Mouse (Mus musculus) ES-E14 (cell line): ENCODE data around the gene Fam219b. TPM values are rescaled to one million over a fixed set of nuclear protein-coding genes. Genes with fewer than 3 reads are reported as not detected.

ENCODE experiments used
- DNase-seq: peaks from one replicate; pipeline ENCODE4 v3.0.0-alpha.2; 2013; ENCODE audit warnings: low read depth, low spot score
- H3K27ac ChIP-seq: 2 replicates; pipeline ENCODE4 v1.5.1; 2012; ENCODE audit warnings: low read depth, mild to moderate bottlenecking, low read length, moderate library complexity, mixed read lengths; ENCODE audit not compliant: poor library complexity, insufficient read depth, severe bottlenecking
- H3K36me3 ChIP-seq: 2 replicates; pipeline ENCODE4 v1.6.1; 2012; ENCODE audit warnings: mild to moderate bottlenecking, low read length, moderate library complexity, mixed read lengths; ENCODE audit not compliant: control insufficient read depth, poor library complexity, insufficient read depth, severe bottlenecking
- H3K4me1 ChIP-seq, 2 experiments: fragments of 150-350 bp in 1 of 2; sonication (generic) in 1 of 2; 2 replicates each; pipeline ENCODE4 v1.6.1; 2012; ENCODE audit warnings: low read length in 2 of 2, mild to moderate bottlenecking in 1 of 2, mixed read lengths in 1 of 2; ENCODE audit not compliant: control insufficient read depth in 2 of 2, insufficient read depth in 2 of 2, poor library complexity in 1 of 2
- H3K4me3 ChIP-seq, 2 experiments: fragments of 150-350 bp in 1 of 2; sonication (generic) in 1 of 2; 2 replicates each; pipeline ENCODE4 v1.5.1; 2012; ENCODE audit warnings: low read length in 2 of 2, low read depth in 1 of 2, mild to moderate bottlenecking in 1 of 2, mixed read lengths in 1 of 2; ENCODE audit not compliant: insufficient read depth in 1 of 2, poor library complexity in 1 of 2, severe bottlenecking in 1 of 2
- H3K9ac ChIP-seq: 2 replicates; pipeline ENCODE4 v1.6.1; 2012; ENCODE audit warnings: low read depth, mild to moderate bottlenecking, low read length, mixed read lengths; ENCODE audit not compliant: poor library complexity, insufficient read depth, severe bottlenecking
- H3K9me3 ChIP-seq: fragments of 150-350 bp; sonication (generic); 2 replicates; pipeline ENCODE4 v1.6.1; 2012; ENCODE audit warnings: low read depth, mild to moderate bottlenecking, low read length; ENCODE audit not compliant: control insufficient read depth, insufficient read depth
- CHD2 ChIP-seq: IDR thresholded peaks from 2 replicates; pipeline ENCODE4 v1.6.1; 2014; ENCODE audit warnings: mild to moderate bottlenecking, low read depth, low read length, inconsistent platforms
- HCFC1 ChIP-seq: IDR thresholded peaks from 2 replicates; pipeline ENCODE4 v1.6.1; 2012; ENCODE audit warnings: low read length, inconsistent platforms, borderline replicate concordance; ENCODE audit not compliant: insufficient read depth
- MAFK ChIP-seq: IDR thresholded peaks from 2 replicates; pipeline ENCODE4 v1.6.1; 2014; ENCODE audit warnings: mild to moderate bottlenecking, low read depth, low read length, inconsistent platforms; ENCODE audit not compliant: insufficient read depth
- ZC3H11A ChIP-seq: IDR thresholded peaks from 2 replicates; pipeline ENCODE4 v1.6.1; 2012; ENCODE audit warnings: low read depth, mild to moderate bottlenecking, inconsistent platforms, low read length, borderline replicate concordance
- ZNF384 ChIP-seq: IDR thresholded peaks from 2 replicates; pipeline ENCODE4 v1.6.1; 2012; ENCODE audit warnings: low read depth, low read length, inconsistent platforms
- in situ Hi-C, 2 experiments: fragments of 600-800 bp; cut with MboI; formaldehyde crosslinking; loops; one replicate each; pipeline ENCODE4 v1.15.1; 2025; ENCODE audit warnings: low sequenced_read_pairs in 2 of 2, inconsistent platforms in 1 of 2; ENCODE audit not compliant: unreplicated experiment in 2 of 2
- total RNA-seq: library from RNA; depleted of rRNA; stranded (reverse); fragments of 300-350 nt; gene quantifications from 2 replicates; pipeline ENCODE4 v1.2.3, GENCODE M21; 2012

The Fam219b gene
- total RNA-seq, 1 experiment = 10.8 TPM

DNA sequence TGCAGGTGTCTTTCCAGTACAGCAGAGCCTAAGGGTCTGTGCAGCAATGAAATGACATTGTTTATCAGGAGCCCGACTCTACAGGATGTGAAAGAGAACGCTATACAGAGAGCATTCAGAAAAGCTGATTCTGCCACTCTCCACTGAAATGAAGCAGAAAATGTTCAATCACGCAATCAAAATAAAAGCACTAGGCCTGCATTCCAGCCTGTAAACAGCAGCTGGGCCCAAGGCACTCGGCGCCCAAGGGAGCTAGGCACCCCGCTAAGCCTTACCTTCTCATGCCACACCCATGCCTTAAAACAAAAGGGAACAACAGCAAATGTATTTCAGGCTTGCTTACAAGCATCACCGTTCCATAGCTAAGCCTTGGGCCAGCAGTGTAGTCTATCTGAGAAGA lies 38.8 kb upstream of the Fam219b start:
- Histone ChIP-seq H3K4me3 (no peak overlapping the region), H3K9ac (no peak overlapping the region), H3K9me3 (no peaks in the 10 kb centered on the region), H3K27ac (no peak overlapping the region), H3K4me1 (peaks cover 11 to 14% of the 10 kb centered on the region in 2 experiments), H3K36me3 (no peaks in the 10 kb centered on the region; the same call in 1 of the 2 replicates)
- no peak for TF ChIP-seq ZNF384
- TF ChIP-seq CHD2 = no peak
- TF ChIP-seq ZC3H11A = no peak
- no peak for TF ChIP-seq HCFC1
- TF ChIP-seq MAFK = no peak
- in situ Hi-C loops = no loop called here
- no peak for DNase-seq

DNA sequence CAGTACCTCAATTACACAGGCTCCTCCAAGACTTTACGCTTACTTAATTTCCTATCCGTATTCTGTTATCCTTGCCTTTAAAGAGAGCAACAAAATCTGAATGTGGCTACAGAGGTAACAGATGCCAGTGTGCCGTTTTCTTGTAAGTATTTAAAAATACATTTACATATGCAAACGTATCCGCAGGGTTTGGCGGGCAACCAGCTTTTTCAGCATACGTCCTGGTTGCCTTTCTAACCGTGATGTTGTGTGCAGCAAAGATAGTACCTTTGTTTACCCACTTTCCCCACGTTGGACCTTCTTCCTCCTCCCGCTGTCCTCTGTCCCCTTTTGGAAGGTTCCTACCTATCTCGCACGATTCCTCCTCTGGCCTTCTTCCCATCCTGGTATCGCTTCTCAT lies 35.9 kb upstream of the Fam219b start:
- H3K4me3 ChIP-seq = peak overlapping the region; percentile 42 to 87; a peak in 3 of 4 replicates
- no peak overlapping the region; the same call in 1 of the 2 replicates for H3K27ac ChIP-seq
- peak overlapping the region; percentile 41 for H3K9ac ChIP-seq
- in situ Hi-C loops = no loop called here
- H3K9me3 ChIP-seq = no peaks in the 10 kb centered on the region
- H3K4me1 ChIP-seq = peaks cover 11 to 23% of the 10 kb centered on the region in 2 experiments
- TF ChIP-seq HCFC1 (no peak), MAFK (no peak), CHD2 (no peak), ZNF384 (no peak), ZC3H11A (no peak)
- H3K36me3 ChIP-seq = no peaks in the 10 kb centered on the region; the same call in 1 of the 2 replicates
- no peak for DNase-seq

DNA sequence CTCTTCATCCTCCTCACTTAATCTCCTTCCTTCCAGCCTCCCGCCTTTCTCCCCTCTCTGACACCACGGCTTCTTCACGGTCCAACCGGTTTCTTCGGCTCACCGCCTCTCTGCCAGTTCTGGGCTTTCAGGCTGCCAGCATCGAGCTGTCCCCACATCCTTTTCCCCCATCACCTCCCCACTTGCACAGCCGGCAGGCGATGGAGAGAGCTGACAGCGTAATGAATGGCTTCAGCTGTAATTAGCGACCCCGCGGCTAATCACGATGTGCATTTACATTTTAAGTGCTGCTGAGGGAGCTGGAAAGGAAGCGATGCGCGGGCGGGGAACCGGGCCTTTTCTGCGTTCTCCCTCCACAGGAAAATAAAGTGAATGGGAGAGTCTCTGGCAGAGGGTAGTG lies 35.5 kb upstream of the Fam219b start:
- peak overlapping the region; percentile 41 for H3K9ac ChIP-seq
- H3K4me3 ChIP-seq = peak overlapping the region; percentile 42 to 87; a peak in 3 of 4 replicates
- TF ChIP-seq CHD2 = no peak
- no peak for TF ChIP-seq ZNF384
- TF ChIP-seq HCFC1 = no peak
- no peak for TF ChIP-seq ZC3H11A
- no peak for TF ChIP-seq MAFK
- H3K9me3 ChIP-seq = no peaks in the 10 kb centered on the region
- no peak overlapping the region; the same call in 1 of the 2 replicates for H3K27ac ChIP-seq
- no peaks in the 10 kb centered on the region; the same call in 1 of the 2 replicates for H3K36me3 ChIP-seq
- no peak for DNase-seq
- H3K4me1 ChIP-seq = peaks cover 12 to 23% of the 10 kb centered on the region in 2 experiments
- in situ Hi-C loops = no loop called here

DNA sequence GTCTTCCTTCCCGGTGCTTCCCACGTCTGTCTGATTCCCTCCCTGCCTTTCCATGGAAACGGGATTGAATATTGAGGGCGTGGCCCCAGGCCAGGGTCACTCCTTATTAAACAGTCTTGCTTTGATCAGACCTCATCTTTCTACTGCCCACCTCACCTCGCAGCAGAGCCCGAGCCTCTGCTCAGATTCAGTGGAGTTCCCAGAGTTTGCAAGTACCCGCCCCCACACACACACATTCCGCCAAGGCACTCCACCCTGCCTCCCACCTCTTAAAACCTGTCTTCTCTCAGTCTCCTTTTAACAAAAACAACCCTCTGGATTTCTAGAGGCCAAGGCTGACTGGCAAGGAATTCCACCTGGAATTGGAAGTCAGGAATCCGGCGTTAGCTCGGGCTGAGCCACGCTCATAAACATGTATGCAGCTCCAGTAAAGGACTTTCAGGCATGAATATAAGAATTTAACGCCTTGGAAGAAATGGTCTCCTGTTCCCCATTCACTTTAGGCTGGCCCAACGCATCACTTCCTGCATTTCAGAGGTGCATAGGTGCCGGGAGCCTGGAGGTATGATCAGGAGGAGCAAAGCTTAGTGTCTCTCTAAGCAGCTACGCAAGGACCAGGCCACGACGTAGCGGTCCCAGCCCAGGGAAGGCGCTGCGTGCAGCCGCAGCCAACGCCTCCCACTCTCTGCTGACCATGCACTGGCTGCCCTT lies 34.3 kb upstream of the Fam219b start:
- Histone ChIP-seq H3K9ac (peak overlapping the region; percentile 75), H3K27ac (peak overlapping the region; percentile 15; the same call in 1 of the 2 replicates), H3K9me3 (no peaks in the 10 kb centered on the region), H3K4me1 (peaks cover 12 to 21% of the 10 kb centered on the region in 2 experiments), H3K36me3 (no peaks in the 10 kb centered on the region; the same call in 1 of the 2 replicates), H3K4me3 (peak overlapping the region; percentile 84 to 87)
- DNase-seq = no peak
- in situ Hi-C loops = no loop called here
- no peak for TF ChIP-seq MAFK
